Mouse (Mus musculus): ENCODE measurements at regions not wholly inside any gene's neighbourhood (a gene's known extent, or its start where the extent isn't known, plus 50 kb on each side); places are given as distances from the start of the nearest gene placed in this dataset.

GRCm38 (mm10) chr3:148398349-148398748 is 592.0 kb downstream of the Adgrl2 start:
- TF ChIP-seq POLR2A (IDR thresholded peaks at IDR 0.05; ENCODE audit: borderline replicate concordance, insufficient read depth, low read length), result no peak
- TF ChIP-seq CTCF (IDR thresholded peaks at IDR 0.05; ENCODE audit: borderline replicate concordance, insufficient read depth, low read depth, low read length), result no peak

Measured in cerebellum, adult 2 months (tissue).